Mouse (Mus musculus): Measurements from ENCODE around the gene Mkrn1. TPM values are rescaled to one million over a fixed set of nuclear protein-coding genes. Genes with fewer than 3 reads are reported as not detected.

The Mkrn1 gene
- polyA plus RNA-seq (2015; fragmentation: Nextera tagmentation; extraction: Ambion mirVana) = 258 and 268 TPM in 2 replicates

DNA sequence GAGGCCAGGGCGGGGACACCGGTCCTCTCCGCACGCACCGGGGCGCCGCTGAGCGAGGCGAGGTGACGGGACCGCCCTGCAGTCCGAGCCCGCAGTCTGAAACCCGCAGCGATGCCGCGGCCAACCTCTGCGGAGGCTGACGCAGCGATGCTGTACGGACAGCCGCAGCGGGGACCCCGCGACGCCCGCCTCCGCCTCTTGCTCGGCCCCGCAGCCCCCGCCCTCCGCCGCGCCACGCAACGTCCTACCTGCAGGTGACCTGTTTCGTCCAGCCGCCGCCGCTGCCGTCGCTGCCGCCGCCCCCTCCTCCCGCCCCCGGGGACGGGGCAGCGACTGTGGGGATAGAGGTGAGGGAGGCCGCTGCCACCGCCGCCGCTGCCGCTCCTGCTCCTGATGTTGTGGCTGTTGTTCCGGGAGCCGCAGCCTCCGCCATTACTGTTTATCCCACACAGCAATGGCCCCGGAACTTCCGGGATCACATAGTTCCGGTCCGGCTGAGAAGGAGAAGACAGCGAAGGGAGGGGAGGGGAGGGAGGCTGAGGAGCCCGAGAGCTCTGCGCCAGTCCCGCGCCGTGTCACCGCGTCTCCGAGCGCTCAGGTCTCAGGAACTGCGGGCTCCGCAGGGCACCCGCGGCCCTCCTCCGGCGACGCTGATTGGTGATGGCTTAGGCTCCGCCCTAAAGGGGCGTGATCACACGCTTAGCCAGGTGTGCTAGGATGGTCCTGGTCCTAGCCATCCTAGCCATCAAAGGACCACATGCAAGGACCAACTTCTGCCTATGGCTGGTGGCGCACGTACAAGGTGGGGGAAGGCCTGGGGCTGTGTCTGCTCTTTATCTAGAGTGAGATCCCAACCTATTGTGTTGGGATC is at the start of gene Mkrn1:
Gene Mkrn1 (minus strand): TSS at position 612 of the 871 bp plus-strand sequence.
- under 1% methylated on average over 57 of the region's 82 CpGs for WGBS
- Histone ChIP-seq H3K36me3 (ENCODE audit: control insufficient read depth, insufficient read depth, low read length) (no peaks in the 10 kb centered on the region), H3K9ac (ENCODE audit: low read depth, low read length) (peak within 1 kb of the TSS; percentile 97), H3K9me3 (replicated peaks; ENCODE audit: control insufficient read depth, low read length, poor library complexity, severe bottlenecking) (no peaks in the 10 kb centered on the region), H3K4me1 (ENCODE audit: control insufficient read depth, insufficient read depth, low read length) (peaks cover 14% of the 10 kb centered on the region), H3K27ac (ENCODE audit: low read length) (peak within 1 kb of the TSS; percentile 97), H3K27me3 (ENCODE audit: control insufficient read depth, insufficient read depth, low read depth, low read length) (no peaks in the 10 kb centered on the region), H3K4me3 (ENCODE audit: low read depth, low read length) (peak within 1 kb of the TSS; percentile 91), H3K4me2 (ENCODE audit: low read length) (peak within 1 kb of the TSS; percentile 57)
- peak; percentile 97 for ATAC-seq

DNA sequence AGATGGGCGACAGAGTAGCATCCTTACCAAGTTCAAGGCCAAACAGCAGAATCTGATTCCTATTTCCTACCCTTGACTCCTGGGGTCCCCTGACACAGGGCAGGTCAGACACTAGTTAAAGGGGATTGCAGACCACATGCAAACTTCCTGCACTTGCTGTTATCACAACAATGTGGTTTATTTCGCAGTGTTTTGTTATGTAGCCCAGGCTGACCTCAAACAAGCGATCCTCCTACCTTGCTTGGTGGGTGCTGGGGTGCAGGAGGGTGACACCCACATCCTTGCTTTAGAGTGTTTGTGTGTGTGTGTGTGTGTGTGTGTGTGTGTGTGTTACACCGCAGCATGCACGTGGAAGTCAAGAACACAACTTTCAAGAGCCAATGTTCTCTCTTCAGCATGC is 49.2 kb upstream of the Mkrn1 start:
- no peaks in the 10 kb centered on the region for H3K27me3 ChIP-seq (ENCODE audit: control insufficient read depth, insufficient read depth, low read depth, low read length)
- H3K4me2 ChIP-seq (ENCODE audit: low read length) = no peak overlapping the region
- ATAC-seq = no peak
- H3K4me3 ChIP-seq (ENCODE audit: low read depth, low read length) = no peak overlapping the region
- peaks cover 6% of the 10 kb centered on the region; the same call in 1 of the 2 replicates for H3K36me3 ChIP-seq (ENCODE audit: control insufficient read depth, insufficient read depth, low read length)
- 92% methylated on average over 5 of the region's 5 CpGs for WGBS
- no peaks in the 10 kb centered on the region for H3K4me1 ChIP-seq (ENCODE audit: control insufficient read depth, insufficient read depth, low read length)
- no peak overlapping the region for H3K9ac ChIP-seq (ENCODE audit: low read depth, low read length)
- no peaks in the 10 kb centered on the region for H3K9me3 ChIP-seq (replicated peaks; ENCODE audit: control insufficient read depth, low read length, poor library complexity, severe bottlenecking)
- no peak overlapping the region for H3K27ac ChIP-seq (ENCODE audit: low read length)

DNA sequence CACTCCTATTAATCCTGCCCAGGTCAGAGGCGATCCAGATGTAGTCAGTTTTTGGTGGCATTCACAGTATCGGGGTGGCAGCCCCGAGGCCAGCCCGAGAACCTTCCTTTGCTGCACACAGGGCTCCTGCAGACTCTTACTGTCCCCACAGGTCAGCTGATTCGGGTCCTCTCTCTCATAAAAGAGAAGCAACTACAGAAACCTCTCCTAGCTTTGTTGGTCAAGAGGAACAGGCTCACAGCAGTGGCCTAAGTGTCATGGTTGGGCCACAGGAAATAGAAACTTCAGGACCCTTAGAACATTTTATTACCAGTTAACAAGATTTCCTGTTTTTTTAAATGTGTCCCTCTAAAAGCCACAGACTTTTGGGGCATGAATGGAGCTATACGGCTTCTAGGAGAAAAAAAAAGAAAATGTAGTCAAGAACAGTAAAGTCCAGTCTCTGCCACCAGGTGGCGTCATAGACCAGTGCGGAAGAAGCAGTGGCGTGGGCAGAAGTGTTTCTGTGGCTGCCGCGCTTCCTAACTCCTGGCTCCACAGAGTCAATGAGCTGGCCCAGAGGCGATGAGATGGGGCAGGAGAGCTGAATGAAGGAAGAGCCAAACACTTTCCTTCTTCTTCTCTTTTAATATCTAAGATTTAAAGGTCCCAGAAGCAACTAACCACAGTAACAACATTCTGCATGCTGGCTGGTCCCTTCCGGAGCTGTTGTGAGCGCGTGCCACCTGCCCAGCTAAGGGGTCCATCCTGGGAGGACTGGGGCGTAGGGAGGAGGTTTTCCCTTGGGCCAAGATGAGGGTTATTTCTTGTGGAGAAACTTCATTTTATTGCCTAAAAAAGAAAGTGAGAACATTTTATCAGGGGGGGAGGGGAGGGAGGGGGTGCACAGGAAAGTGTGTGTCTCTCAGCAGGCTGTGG is 42.6 kb upstream of the Mkrn1 start:
- 49% methylated on average over 16 of the region's 16 CpGs for WGBS
- H3K4me2 ChIP-seq (ENCODE audit: low read length) = no peak overlapping the region
- peak; percentile 79; the same call in 1 of the 2 replicates for ATAC-seq
- H3K27me3 ChIP-seq (ENCODE audit: control insufficient read depth, insufficient read depth, low read depth, low read length) = no peaks in the 10 kb centered on the region
- no peak overlapping the region for H3K27ac ChIP-seq (ENCODE audit: low read length)
- peaks cover 2% of the 10 kb centered on the region; the same call in 1 of the 2 replicates for H3K4me1 ChIP-seq (ENCODE audit: control insufficient read depth, insufficient read depth, low read length)
- H3K9ac ChIP-seq (ENCODE audit: low read depth, low read length) = no peak overlapping the region
- no peaks in the 10 kb centered on the region; the same call in 1 of the 2 replicates for H3K36me3 ChIP-seq (ENCODE audit: control insufficient read depth, insufficient read depth, low read length)
- H3K9me3 ChIP-seq (replicated peaks; ENCODE audit: control insufficient read depth, low read length, poor library complexity, severe bottlenecking) = no peaks in the 10 kb centered on the region
- no peak overlapping the region for H3K4me3 ChIP-seq (ENCODE audit: low read depth, low read length)

DNA sequence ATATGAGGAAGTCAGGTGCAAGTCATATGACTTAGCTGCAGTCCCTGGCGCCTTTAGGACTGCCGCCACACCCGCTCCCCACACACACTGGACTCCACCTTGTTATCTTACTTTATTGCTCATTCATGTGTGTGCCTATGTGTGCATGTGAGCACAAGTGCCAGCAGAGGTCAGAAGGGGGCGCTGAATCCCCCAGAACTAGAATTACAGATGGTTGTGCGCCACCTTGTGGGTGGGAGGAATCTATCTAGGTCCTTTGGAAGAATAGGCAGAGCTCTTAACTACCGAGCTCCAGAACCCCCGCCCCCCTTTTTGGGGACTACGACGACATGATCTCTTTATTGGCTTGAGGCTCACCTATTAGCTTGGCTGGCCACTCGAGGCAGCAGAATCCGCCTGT is 39.8 kb upstream of the Mkrn1 start:
- Histone ChIP-seq H3K4me3 (ENCODE audit: low read depth, low read length) (no peak overlapping the region), H3K4me2 (ENCODE audit: low read length) (no peak overlapping the region), H3K27me3 (ENCODE audit: control insufficient read depth, insufficient read depth, low read depth, low read length) (no peaks in the 10 kb centered on the region), H3K9ac (ENCODE audit: low read depth, low read length) (no peak overlapping the region), H3K4me1 (ENCODE audit: control insufficient read depth, insufficient read depth, low read length) (peaks cover 2% of the 10 kb centered on the region; the same call in 1 of the 2 replicates), H3K36me3 (ENCODE audit: control insufficient read depth, insufficient read depth, low read length) (no peaks in the 10 kb centered on the region; the same call in 1 of the 2 replicates), H3K9me3 (replicated peaks; ENCODE audit: control insufficient read depth, low read length, poor library complexity, severe bottlenecking) (no peaks in the 10 kb centered on the region), H3K27ac (ENCODE audit: low read length) (no peak overlapping the region)
- 97% methylated on average over 11 of the region's 11 CpGs for WGBS
- ATAC-seq = no peak

DNA sequence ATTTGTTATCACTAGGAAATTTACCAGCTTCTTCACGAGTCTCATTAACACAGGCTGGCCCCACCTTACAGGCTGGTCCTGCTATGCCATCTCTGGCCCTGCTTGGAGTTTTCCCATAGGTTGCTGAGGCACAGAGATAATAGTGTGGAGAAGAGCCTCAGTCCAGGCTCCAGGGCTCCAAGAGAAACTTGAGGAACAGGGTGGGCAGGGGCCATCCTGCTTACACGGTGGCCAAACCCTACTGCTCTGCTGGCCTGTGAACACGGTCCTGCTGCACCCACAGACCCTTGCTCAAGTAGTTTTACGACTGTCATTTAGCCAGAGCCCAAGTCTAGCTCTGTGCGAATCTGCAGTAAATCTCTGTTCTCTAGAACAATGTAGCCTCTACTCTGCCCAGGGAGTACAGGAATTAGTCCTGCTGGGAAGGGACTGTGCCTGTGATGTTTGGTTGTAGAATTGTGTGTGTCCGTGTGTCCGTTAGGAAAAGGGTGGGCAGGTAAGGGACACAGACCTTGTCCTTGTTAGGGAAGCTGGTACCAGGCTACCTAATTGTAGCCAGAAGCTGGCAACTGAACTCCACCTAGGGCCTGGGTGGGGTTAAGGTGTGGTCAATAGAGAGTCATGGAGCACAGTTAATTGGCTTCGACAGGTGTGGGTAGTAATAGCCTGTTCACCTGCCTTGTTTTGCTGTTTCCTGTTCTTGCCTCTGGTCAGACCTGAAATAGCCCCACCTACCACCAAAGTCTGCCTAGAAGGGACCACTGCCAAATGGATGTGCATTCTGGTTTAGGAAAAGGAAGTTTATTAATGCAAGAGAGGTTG is 35.3 kb upstream of the Mkrn1 start:
- H3K4me2 ChIP-seq (ENCODE audit: low read length) = no peak overlapping the region
- H3K27ac ChIP-seq (ENCODE audit: low read length) = no peak overlapping the region
- no peak overlapping the region for H3K9ac ChIP-seq (ENCODE audit: low read depth, low read length)
- no peaks in the 10 kb centered on the region for H3K4me1 ChIP-seq (ENCODE audit: control insufficient read depth, insufficient read depth, low read length)
- no peaks in the 10 kb centered on the region for H3K27me3 ChIP-seq (ENCODE audit: control insufficient read depth, insufficient read depth, low read depth, low read length)
- H3K36me3 ChIP-seq (ENCODE audit: control insufficient read depth, insufficient read depth, low read length) = no peaks in the 10 kb centered on the region; the same call in 1 of the 2 replicates
- WGBS = 81% methylated on average over 8 of the region's 8 CpGs
- no peak for ATAC-seq
- no peak overlapping the region for H3K4me3 ChIP-seq (ENCODE audit: low read depth, low read length)
- H3K9me3 ChIP-seq (replicated peaks; ENCODE audit: control insufficient read depth, low read length, poor library complexity, severe bottlenecking) = no peaks in the 10 kb centered on the region

DNA sequence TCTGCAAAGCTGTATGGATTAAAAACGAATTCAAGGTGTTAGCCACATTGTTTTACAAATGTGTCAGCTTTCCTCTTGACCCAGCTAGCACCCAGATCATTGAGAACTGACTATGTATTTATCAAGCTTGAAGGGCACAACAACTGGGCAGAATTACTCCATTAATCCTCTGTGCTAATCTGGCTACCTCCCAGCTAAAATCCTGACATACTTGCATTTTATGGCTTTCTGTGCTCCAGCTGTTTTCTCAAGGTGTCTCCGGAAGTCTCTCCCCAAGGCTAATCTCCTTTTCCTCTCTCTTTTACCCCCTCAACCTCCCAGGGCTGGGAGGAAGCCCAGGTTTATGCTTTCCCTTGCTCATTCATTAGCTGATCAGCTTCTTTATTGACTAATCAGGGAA is 34.4 kb upstream of the Mkrn1 start:
- WGBS = 41% methylated on average over 2 of the region's 2 CpGs
- ATAC-seq = no peak
- no peaks in the 10 kb centered on the region for H3K9me3 ChIP-seq (replicated peaks; ENCODE audit: control insufficient read depth, low read length, poor library complexity, severe bottlenecking)
- no peak overlapping the region for H3K27ac ChIP-seq (ENCODE audit: low read length)
- no peaks in the 10 kb centered on the region for H3K27me3 ChIP-seq (ENCODE audit: control insufficient read depth, insufficient read depth, low read depth, low read length)
- no peak overlapping the region for H3K9ac ChIP-seq (ENCODE audit: low read depth, low read length)
- H3K4me2 ChIP-seq (ENCODE audit: low read length) = no peak overlapping the region
- no peaks in the 10 kb centered on the region for H3K4me1 ChIP-seq (ENCODE audit: control insufficient read depth, insufficient read depth, low read length)
- H3K4me3 ChIP-seq (ENCODE audit: low read depth, low read length) = no peak overlapping the region
- H3K36me3 ChIP-seq (ENCODE audit: control insufficient read depth, insufficient read depth, low read length) = no peaks in the 10 kb centered on the region

DNA sequence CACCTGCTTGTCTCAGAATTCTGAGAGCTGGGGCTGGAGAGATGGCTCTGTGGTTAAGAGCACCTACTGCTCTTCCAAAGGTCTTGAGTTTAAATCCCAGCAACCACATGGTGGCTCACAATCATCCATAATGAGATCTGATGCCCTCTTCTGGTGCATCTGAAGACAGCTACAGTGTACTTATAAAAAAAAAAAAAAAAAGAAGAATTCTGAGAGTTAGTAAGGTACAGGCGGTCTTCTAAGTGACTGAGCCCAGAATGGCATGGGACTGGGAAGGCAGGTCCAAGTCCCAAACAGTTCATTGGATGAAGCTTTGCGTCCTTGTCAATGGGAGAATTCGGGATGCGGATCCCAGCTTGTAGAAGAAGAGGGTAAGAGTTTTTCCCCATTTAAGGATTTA is 33.3 kb upstream of the Mkrn1 start:
- Histone ChIP-seq H3K36me3 (ENCODE audit: control insufficient read depth, insufficient read depth, low read length) (no peaks in the 10 kb centered on the region), H3K27ac (ENCODE audit: low read length) (no peak overlapping the region), H3K9me3 (replicated peaks; ENCODE audit: control insufficient read depth, low read length, poor library complexity, severe bottlenecking) (no peaks in the 10 kb centered on the region), H3K9ac (ENCODE audit: low read depth, low read length) (no peak overlapping the region), H3K4me1 (ENCODE audit: control insufficient read depth, insufficient read depth, low read length) (no peaks in the 10 kb centered on the region), H3K27me3 (ENCODE audit: control insufficient read depth, insufficient read depth, low read depth, low read length) (no peaks in the 10 kb centered on the region), H3K4me2 (ENCODE audit: low read length) (no peak overlapping the region), H3K4me3 (ENCODE audit: low read depth, low read length) (no peak overlapping the region)
- no peak for ATAC-seq
- 94% methylated on average over 4 of the region's 4 CpGs for WGBS

DNA sequence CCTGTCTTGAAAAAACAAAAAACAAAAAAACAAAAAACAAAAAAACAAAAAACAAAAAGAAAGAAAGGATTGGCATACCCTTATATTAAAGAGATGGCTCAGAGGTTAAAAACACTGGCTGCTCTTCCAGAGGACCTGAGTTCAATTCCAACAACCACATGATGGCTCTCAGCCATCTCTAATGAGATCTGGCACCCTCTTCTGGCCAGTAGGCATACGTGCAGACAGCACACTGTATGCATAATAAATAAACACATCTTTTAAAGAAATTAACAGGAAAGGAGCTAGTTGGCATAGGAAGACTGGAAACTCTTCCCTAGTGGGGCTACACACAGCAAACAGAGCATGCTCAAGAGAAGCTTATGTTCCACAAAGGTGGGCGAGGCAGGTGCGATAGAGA is 30.8 kb upstream of the Mkrn1 start:
- no peak overlapping the region for H3K4me3 ChIP-seq (ENCODE audit: low read depth, low read length)
- no peak overlapping the region for H3K4me2 ChIP-seq (ENCODE audit: low read length)
- ATAC-seq = no peak
- no peak overlapping the region for H3K9ac ChIP-seq (ENCODE audit: low read depth, low read length)
- no peaks in the 10 kb centered on the region for H3K36me3 ChIP-seq (ENCODE audit: control insufficient read depth, insufficient read depth, low read length)
- no peak overlapping the region for H3K27ac ChIP-seq (ENCODE audit: low read length)
- no peaks in the 10 kb centered on the region for H3K4me1 ChIP-seq (ENCODE audit: control insufficient read depth, insufficient read depth, low read length)
- no peaks in the 10 kb centered on the region for H3K9me3 ChIP-seq (replicated peaks; ENCODE audit: control insufficient read depth, low read length, poor library complexity, severe bottlenecking)
- WGBS = 79% methylated on average over 3 of the region's 3 CpGs
- H3K27me3 ChIP-seq (ENCODE audit: control insufficient read depth, insufficient read depth, low read depth, low read length) = no peaks in the 10 kb centered on the region
